Mouse (Mus musculus): ENCODE measurements around the gene Rbbp8nl. TPM values are rescaled to one million over a fixed set of nuclear protein-coding genes. Genes with fewer than 3 reads are reported as not detected.

Rbbp8nl gene
- polyA plus RNA-seq, 2 experiments, result 1.3 to 2.0 TPM

- Histone ChIP-seq H3K9ac (ENCODE audit: low read depth, low read length, severe bottlenecking) (no peak overlapping the region), H3K4me2 (replicated peaks; ENCODE audit: low read depth, low read length, severe bottlenecking) (no peak overlapping the region), H3K4me1 (ENCODE audit: control insufficient read depth, insufficient read depth, low read length) (no peaks in the 10 kb centered on the region), H3K27me3 (ENCODE audit: control insufficient read depth, insufficient read depth, low read length) (no peaks in the 10 kb centered on the region), H3K4me3 (replicated peaks; ENCODE audit: low read length) (no peak overlapping the region), H3K36me3 (ENCODE audit: control insufficient read depth, insufficient read depth, low read length) (no peaks in the 10 kb centered on the region), H3K27ac (replicated peaks; ENCODE audit: low read depth, low read length) (no peak overlapping the region), H3K9me3 (ENCODE audit: control insufficient read depth, low read length) (0 out of 2 replicates have a peak, but pooled peaks cover 5% of the 10 kb centered on the region)
- TF ChIP-seq POLR2A (IDR thresholded peaks at IDR 0.05; ENCODE audit: borderline replicate concordance, extremely low read depth, insufficient read depth, insufficient read length), result no peak
- ATAC-seq (ENCODE audit: low FRiP score, low read depth) (no peak), DNase-seq (ENCODE audit: low spot score) (no peak)
- WGBS, result 84% methylated on average over 4 of the region's 4 CpGs
These were observed 12.5 kb upstream of the Rbbp8nl start for GRCm38 (mm10) chr2:180302201-180302600.

GRCm38 (mm10) chr2:180300771-180301170, 11.1 kb upstream of the Rbbp8nl start:
- Histone ChIP-seq H3K9ac (ENCODE audit: low read depth, low read length, severe bottlenecking) (no peak overlapping the region), H3K27ac (replicated peaks; ENCODE audit: low read depth, low read length) (no peak overlapping the region), H3K9me3 (ENCODE audit: control insufficient read depth, low read length) (0 out of 2 replicates have a peak, but pooled peaks cover 5% of the 10 kb centered on the region), H3K4me2 (replicated peaks; ENCODE audit: low read depth, low read length, severe bottlenecking) (no peak overlapping the region), H3K27me3 (ENCODE audit: control insufficient read depth, insufficient read depth, low read length) (no peaks in the 10 kb centered on the region), H3K4me3 (replicated peaks; ENCODE audit: low read length) (no peak overlapping the region), H3K4me1 (ENCODE audit: control insufficient read depth, insufficient read depth, low read length) (no peaks in the 10 kb centered on the region), H3K36me3 (ENCODE audit: control insufficient read depth, insufficient read depth, low read length) (no peaks in the 10 kb centered on the region)
- no peak for DNase-seq (ENCODE audit: low spot score)
- 29% methylated on average over 5 of the region's 5 CpGs for WGBS
- no peak for TF ChIP-seq POLR2A (IDR thresholded peaks at IDR 0.05; ENCODE audit: borderline replicate concordance, extremely low read depth, insufficient read depth, insufficient read length)
- no peak for ATAC-seq (ENCODE audit: low FRiP score, low read depth)

- no peak overlapping the region for H3K4me3 ChIP-seq (replicated peaks; ENCODE audit: low read length)
- H3K27me3 ChIP-seq (ENCODE audit: control insufficient read depth, insufficient read depth, low read length), result no peaks in the 10 kb centered on the region
- WGBS, result 74% methylated on average over 2 of the region's 2 CpGs
- ATAC-seq (ENCODE audit: low FRiP score, low read depth), result no peak
- H3K36me3 ChIP-seq (ENCODE audit: control insufficient read depth, insufficient read depth, low read length), result no peaks in the 10 kb centered on the region
- H3K9me3 ChIP-seq (ENCODE audit: control insufficient read depth, low read length), result 0 out of 2 replicates have a peak, but pooled peaks cover 5% of the 10 kb centered on the region
- no peak overlapping the region for H3K9ac ChIP-seq (ENCODE audit: low read depth, low read length, severe bottlenecking)
- no peak overlapping the region for H3K27ac ChIP-seq (replicated peaks; ENCODE audit: low read depth, low read length)
- no peaks in the 10 kb centered on the region for H3K4me1 ChIP-seq (ENCODE audit: control insufficient read depth, insufficient read depth, low read length)
- H3K4me2 ChIP-seq (replicated peaks; ENCODE audit: low read depth, low read length, severe bottlenecking), result no peak overlapping the region
- no peak for TF ChIP-seq POLR2A (IDR thresholded peaks at IDR 0.05; ENCODE audit: borderline replicate concordance, extremely low read depth, insufficient read depth, insufficient read length)
- no peak for DNase-seq (ENCODE audit: low spot score)
These were observed 10.6 kb upstream of the Rbbp8nl start for GRCm38 (mm10) chr2:180300252-180300651.

- no peak for TF ChIP-seq POLR2A (IDR thresholded peaks at IDR 0.05; ENCODE audit: borderline replicate concordance, extremely low read depth, insufficient read depth, insufficient read length)
- no peaks in the 10 kb centered on the region for H3K36me3 ChIP-seq (ENCODE audit: control insufficient read depth, insufficient read depth, low read length)
- H3K9ac ChIP-seq (ENCODE audit: low read depth, low read length, severe bottlenecking), result no peak overlapping the region
- ATAC-seq (ENCODE audit: low FRiP score, low read depth) (no peak), DNase-seq (ENCODE audit: low spot score) (no peak)
- H3K27ac ChIP-seq (replicated peaks; ENCODE audit: low read depth, low read length), result no peak overlapping the region
- H3K4me2 ChIP-seq (replicated peaks; ENCODE audit: low read depth, low read length, severe bottlenecking), result no peak overlapping the region
- H3K27me3 ChIP-seq (ENCODE audit: control insufficient read depth, insufficient read depth, low read length), result no peaks in the 10 kb centered on the region
- no peaks in the 10 kb centered on the region for H3K9me3 ChIP-seq (ENCODE audit: control insufficient read depth, low read length)
- no peak overlapping the region for H3K4me3 ChIP-seq (replicated peaks; ENCODE audit: low read length)
- 63% methylated on average over 8 of the region's 8 CpGs for WGBS
- H3K4me1 ChIP-seq (ENCODE audit: control insufficient read depth, insufficient read depth, low read length), result no peaks in the 10 kb centered on the region
These were observed 3.2 kb upstream of the Rbbp8nl start for GRCm38 (mm10) chr2:180292906-180293305.

- H3K4me2 ChIP-seq (replicated peaks; ENCODE audit: low read depth, low read length, severe bottlenecking), result no peak overlapping the region
- ATAC-seq (ENCODE audit: low FRiP score, low read depth) (no peak), DNase-seq (ENCODE audit: low spot score) (no peak)
- 58% methylated on average over 4 of the region's 4 CpGs for WGBS
- no peaks in the 10 kb centered on the region for H3K9me3 ChIP-seq (ENCODE audit: control insufficient read depth, low read length)
- H3K9ac ChIP-seq (ENCODE audit: low read depth, low read length, severe bottlenecking), result no peak overlapping the region
- H3K4me1 ChIP-seq (ENCODE audit: control insufficient read depth, insufficient read depth, low read length), result no peaks in the 10 kb centered on the region
- no peaks in the 10 kb centered on the region for H3K27me3 ChIP-seq (ENCODE audit: control insufficient read depth, insufficient read depth, low read length)
- H3K27ac ChIP-seq (replicated peaks; ENCODE audit: low read depth, low read length), result no peak overlapping the region
- H3K36me3 ChIP-seq (ENCODE audit: control insufficient read depth, insufficient read depth, low read length), result no peaks in the 10 kb centered on the region
- TF ChIP-seq POLR2A (IDR thresholded peaks at IDR 0.05; ENCODE audit: borderline replicate concordance, extremely low read depth, insufficient read depth, insufficient read length), result no peak
- H3K4me3 ChIP-seq (replicated peaks; ENCODE audit: low read length), result no peak overlapping the region
These were observed 2.3 kb upstream of the Rbbp8nl start for GRCm38 (mm10) chr2:180292026-180292425.

GRCm38 (mm10) chr2:180291566-180291965, 1.9 kb upstream of the Rbbp8nl start:
- no peak overlapping the region for H3K4me3 ChIP-seq (replicated peaks; ENCODE audit: low read length)
- no peak for ATAC-seq (ENCODE audit: low FRiP score, low read depth)
- no peaks in the 10 kb centered on the region for H3K9me3 ChIP-seq (ENCODE audit: control insufficient read depth, low read length)
- no peak for DNase-seq (ENCODE audit: low spot score)
- H3K36me3 ChIP-seq (ENCODE audit: control insufficient read depth, insufficient read depth, low read length), result no peaks in the 10 kb centered on the region
- no peaks in the 10 kb centered on the region for H3K4me1 ChIP-seq (ENCODE audit: control insufficient read depth, insufficient read depth, low read length)
- H3K27ac ChIP-seq (replicated peaks; ENCODE audit: low read depth, low read length), result no peak overlapping the region
- H3K27me3 ChIP-seq (ENCODE audit: control insufficient read depth, insufficient read depth, low read length), result no peaks in the 10 kb centered on the region
- no peak overlapping the region for H3K9ac ChIP-seq (ENCODE audit: low read depth, low read length, severe bottlenecking)
- 76% methylated on average over 5 of the region's 5 CpGs for WGBS
- no peak overlapping the region for H3K4me2 ChIP-seq (replicated peaks; ENCODE audit: low read depth, low read length, severe bottlenecking)
- TF ChIP-seq POLR2A (IDR thresholded peaks at IDR 0.05; ENCODE audit: borderline replicate concordance, extremely low read depth, insufficient read depth, insufficient read length), result no peak

Data from limb, embryonic 14.5 days (tissue).